Mouse (Mus musculus): ENCODE measurements around the gene Tnfrsf13b. TPM values are rescaled to one million over a fixed set of nuclear protein-coding genes. Genes with fewer than 3 reads are reported as not detected.

Gene Tnfrsf13b
- total and polyA plus RNA-seq, 3 experiments = 260 to 356 (median 338) TPM

DNA sequence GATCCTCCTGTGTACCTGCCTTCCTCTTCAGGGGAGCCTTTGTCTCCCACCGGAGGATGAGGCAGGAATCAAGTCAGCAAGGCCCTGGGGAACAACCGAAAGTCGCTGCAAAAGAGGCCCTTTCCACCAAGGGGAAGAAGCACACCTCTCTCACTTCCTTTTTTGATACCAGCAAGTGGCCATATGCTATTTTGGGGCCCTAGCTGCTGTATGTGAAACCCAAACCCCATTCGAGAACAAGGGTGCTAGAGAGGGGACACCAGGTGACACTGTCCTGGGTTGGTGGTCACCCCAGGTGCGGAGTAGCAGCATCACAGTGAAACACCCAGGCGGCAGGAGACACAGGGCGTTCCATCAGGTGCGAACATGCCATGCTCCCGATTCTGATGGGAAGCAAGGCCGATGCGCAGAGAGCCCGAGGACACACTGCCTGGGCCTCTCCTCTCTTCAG is 17.6 kb upstream of the Tnfrsf13b start (continued):
- TF ChIP-seq MAZ (IDR thresholded peaks at IDR 0.05; ENCODE audit: low read depth, low read length) (no peak; the same call in none of the 2 replicates), MYC (IDR thresholded peaks at IDR 0.05; ENCODE audit: low read depth, low read length) (peak; percentile 86), BHLHE40 (IDR thresholded peaks at IDR 0.05; ENCODE audit: low read depth, low read length) (peak; percentile 99), TCF12 (IDR thresholded peaks at IDR 0.05; ENCODE audit: low read depth, low read length) (peak; percentile 100), PAX5 (IDR thresholded peaks at IDR 0.05; ENCODE audit: low read length) (no peak), NRF1 (IDR thresholded peaks at IDR 0.05; ENCODE audit: low read depth, low read length) (peak; percentile 45; the same call in 1 of the 2 replicates), CHD1 (IDR thresholded peaks at IDR 0.05; ENCODE audit: low read depth, low read length) (no peak), POLR2A (IDR thresholded peaks at IDR 0.05; ENCODE audit: low read depth, low read length) (peak; percentile 45; the same call in 1 of the 2 replicates)

- dilution Hi-C loops (cut with MboI; ENCODE audit: extremely low pct_ligation_motif_present, extremely low pct_unique_long_range_greater_than_20kb, low sequenced_read_pairs) (no loop called here), in situ Hi-C loops (cut with MboI; ENCODE audit: low pct_ligation_motif_present, low pct_unique_long_range_greater_than_20kb, low sequenced_read_pairs) (loop anchor here (5.0 kb wide), 3 partner anchors 33 to 533 kb away; no protein-coding TSS in a partner anchor)
- Histone ChIP-seq H3K9ac (ENCODE audit: insufficient read depth, low read depth) (peak overlapping the region; percentile 6; the same call in 1 of the 2 replicates), H3K27ac (ENCODE audit: insufficient read depth, low read depth) (peak overlapping the region; percentile 82), H3K4me2 (ENCODE audit: insufficient read depth, low read depth, poor library complexity, severe bottlenecking) (0 out of 2 replicates have a peak overlapping the region, but pooled peaks have one; percentile 60), H3K27me3 (replicated peaks) (peaks cover 2% of the 10 kb centered on the region), H3K4me1 (ENCODE audit: control insufficient read depth in 1 of 2, insufficient read depth in 2 of 2) (peaks cover 64 to 93% of the 10 kb centered on the region in 2 experiments), H3K4me3 (replicated peaks in 1 of 3; ENCODE audit: low read depth in 2 of 3, low read length in 2 of 3, poor library complexity in 1 of 3) (peak overlapping the region in 1 of 3 experiments; percentile 28), H3K36me3 (replicated peaks in 1 of 2; ENCODE audit: control insufficient read depth in 1 of 2, insufficient read depth in 1 of 2, low read length in 1 of 2) (no peaks in the 10 kb centered on the region), H3K9me3 (replicated peaks; ENCODE audit: low read length) (no peaks in the 10 kb centered on the region), H3K79me2 (replicated peaks; ENCODE audit: control insufficient read depth, extremely low read depth, insufficient read depth, poor library complexity, severe bottlenecking) (no peaks in the 10 kb centered on the region)
- no peak for DNase-seq (ENCODE audit: extremely low read depth)
- TF ChIP-seq POLR2A (IDR thresholded peaks at IDR 0.05; ENCODE audit: low read depth, low read length) (no peak), ZNF384 (IDR thresholded peaks at IDR 0.05; ENCODE audit: low read depth, low read length) (0 out of 2 replicates have a peak, but pooled peaks have one; percentile 3), ZMIZ1 (IDR thresholded peaks at IDR 0.05; ENCODE audit: low read depth, low read length) (no peak), SMC3 (IDR thresholded peaks at IDR 0.05; ENCODE audit: low read depth, low read length) (no peak), JUN (IDR thresholded peaks at IDR 0.05; ENCODE audit: insufficient read depth, low read depth, low read length) (no peak), EP300 (IDR thresholded peaks at IDR 0.05; ENCODE audit: low read length) (peak; percentile 60; the same call in 1 of the 2 replicates), BHLHE40 (IDR thresholded peaks at IDR 0.05; ENCODE audit: low read depth, low read length) (peak; percentile 74), SIN3A (IDR thresholded peaks at IDR 0.05; ENCODE audit: low read length) (no peak), TCF12 (IDR thresholded peaks at IDR 0.05; ENCODE audit: low read depth, low read length) (peak; percentile 21; the same call in 1 of the 2 replicates), UBTF (IDR thresholded peaks at IDR 0.05; ENCODE audit: low read depth, low read length) (no peak), ELF1 (IDR thresholded peaks at IDR 0.05; ENCODE audit: low read depth, low read length) (no peak), USF2 (conservative IDR thresholded peaks at IDR 0.05; ENCODE audit: low read depth, low read length) (no peak), MAX (IDR thresholded peaks at IDR 0.05; ENCODE audit: low read length) (no peak; the same call in 1 of the 2 replicates), CTCF (conservative IDR thresholded peaks at IDR 0.05 in 1 of 2, IDR thresholded peaks at IDR 0.05 in 1 of 2; ENCODE audit: low read depth in 2 of 2, low read length in 2 of 2) (no peak), RAD21 (IDR thresholded peaks at IDR 0.05; ENCODE audit: low read depth, low read length) (no peak)
Observed at GRCm38 (mm10) chr11:61109707-61110106, 16.8 kb upstream of the Tnfrsf13b start.
